In the genomic region with DNA sequence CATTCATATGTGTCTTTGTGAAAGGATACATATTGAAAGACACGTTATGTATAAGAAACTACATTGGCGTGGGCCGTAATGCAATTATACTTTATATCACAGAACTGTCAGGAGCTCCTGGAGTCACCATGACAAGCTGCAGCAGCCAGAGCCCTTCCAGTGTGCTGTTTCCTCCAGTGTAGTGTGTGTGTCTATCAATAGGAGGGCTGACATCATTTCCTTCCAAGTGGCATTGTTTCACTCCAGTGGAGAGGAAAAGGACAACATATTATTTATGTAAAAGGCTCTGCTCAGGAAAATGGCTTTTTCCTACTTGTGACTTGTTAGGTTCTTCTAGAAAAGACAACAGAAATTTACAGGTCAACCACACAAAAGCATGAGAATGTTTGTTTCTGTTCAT, we compare ENCODE assay signal across 11 mouse cellular contexts.
DNase-seq lines count a peak whose midpoint lies in the region; ATAC-seq and TF ChIP-seq lines count a peak whose summit lies in the region.
"Had no signal": no experiment of that assay in that cellular context is flagged by ENCODE, and none has a peak within 500 bp of the region (broad histone marks: within the 10 kb centered on the region; RNA-seq: fewer than 3 reads in every experiment).

No protein-coding gene starts in this region.

- peak overlapping the region; percentile 69; the same call in 1 of the 2 replicates for H3K27ac ChIP-seq in kidney, embryonic 15.5 days
- H3K27ac ChIP-seq: midbrain, embryonic 12.5 days had no signal

- 54% methylated on average over 3 of the region's 3 CpGs for WGBS in lung, adult 2 months
- 55% methylated on average over 3 of the region's 3 CpGs for WGBS in kidney, embryonic 15.5 days

- no peaks in the 10 kb centered on the region for H3K36me3 ChIP-seq in kidney, embryonic 15.5 days
- H3K36me3 ChIP-seq: G1E; midbrain, embryonic 12.5 days had no signal

- TF ChIP-seq POLR2A in lung, adult 2 months (IDR thresholded peaks at IDR 0.05; ENCODE audit: borderline replicate concordance, extremely low read depth, low read depth, low read length), result no peak

- no peak for TF ChIP-seq CTCF in lung, adult 2 months (IDR thresholded peaks at IDR 0.05; ENCODE audit: insufficient read depth, low read length)

- H3K27me3 ChIP-seq in kidney, embryonic 15.5 days, result no peaks in the 10 kb centered on the region
- H3K27me3 ChIP-seq: midbrain, embryonic 12.5 days had no signal

- H3K9me3 ChIP-seq in kidney, embryonic 15.5 days (replicated peaks), result no peaks in the 10 kb centered on the region
- H3K9me3 ChIP-seq: G1E; midbrain, embryonic 12.5 days had no signal

- H3K4me1 ChIP-seq in lung, adult 2 months (ENCODE audit: control insufficient read depth, insufficient read depth, low read length), result peaks cover 3% of the 10 kb centered on the region
- H3K4me1 ChIP-seq in kidney, embryonic 15.5 days, result no peaks in the 10 kb centered on the region

- no peak overlapping the region for H3K9ac ChIP-seq in kidney, embryonic 15.5 days
- H3K9ac ChIP-seq: midbrain, embryonic 12.5 days had no signal

- DNase-seq in adrenal gland, adult 2 months, result peak; percentile 5
- DNase-seq in adrenal gland, adult 8-10 months, result no peak
- peak; percentile 11 to 38 for DNase-seq in lung, adult 18-20 months
- no peak for DNase-seq in lung, adult 2 months
- peak; percentile 29 to 45 for DNase-seq in lung, postnatal 4 days
- DNase-seq in right cerebral cortex, adult 18-20 months, result no peak
- DNase-seq in gastrocnemius, postnatal 10 days, result no peak
- DNase-seq: cerebellum, adult 11 months had no signal

- no peak overlapping the region for H3K4me3 ChIP-seq in lung, adult 2 months (replicated peaks; ENCODE audit: extremely low read depth, low read depth, low read length)
- H3K4me3 ChIP-seq in kidney, embryonic 15.5 days (replicated peaks), result no peak overlapping the region
- H3K4me3 ChIP-seq: midbrain, embryonic 12.5 days had no signal

- no peak overlapping the region for H3K4me2 ChIP-seq in kidney, embryonic 15.5 days
- H3K4me2 ChIP-seq: midbrain, embryonic 12.5 days had no signal

- ATAC-seq in kidney, embryonic 15.5 days (replicated peaks; ENCODE audit: low FRiP score), result no peak

Comparison
In these comparisons a context has a peak if more than half of its experiments do, and no peak if none do; other contexts are left out.
1. DNase-seq: peak in adrenal gland, adult 2 months (single experiment), lung, adult 18-20 months (2 of 2) and lung, postnatal 4 days (2 of 2); none in adrenal gland, adult 8-10 months (single experiment), lung, adult 2 months (single experiment), right cerebral cortex, adult 18-20 months (single experiment) and gastrocnemius, postnatal 10 days (single experiment).